Mouse (Mus musculus) megakaryocyte, embryonic 14.5 days (primary cell): ENCODE data around the gene Zdhhc22.

Experiments
- FLI1 ChIP-seq: IDR thresholded peaks from 2 replicates; pipeline ENCODE4 v1.6.1; 2012; ENCODE audit warnings: low read length, inconsistent platforms, mixed read lengths
- GATA1 ChIP-seq: IDR thresholded peaks from 3 replicates; pipeline ENCODE4 v1.6.1; 2012; ENCODE audit warnings: mixed read lengths, low read length, inconsistent platforms, borderline replicate concordance

DNA sequence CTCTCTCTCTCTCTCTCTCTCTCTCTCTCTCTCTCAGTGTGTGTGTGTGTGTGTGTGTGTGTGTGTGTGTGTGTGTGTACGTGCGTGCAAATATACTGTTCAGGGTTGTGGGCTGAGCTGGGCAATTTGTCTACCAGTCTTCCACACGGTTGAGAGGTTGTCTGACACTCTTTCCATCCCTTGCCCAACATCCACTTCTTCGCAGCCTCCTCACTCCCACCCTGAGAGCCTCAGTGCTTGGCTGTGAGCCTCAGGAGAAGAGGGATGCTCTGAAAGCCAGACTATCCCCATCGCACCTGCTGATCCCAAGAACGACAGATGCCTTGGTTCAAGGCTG, 10.6 kb upstream of the Zdhhc22 start:
- TF ChIP-seq GATA1, result no peak
- no peak for TF ChIP-seq FLI1
